Comparison of ENCODE assay signal across 15 mouse cellular contexts in genomic region chr11:5353032-5353431, GRCm38 (mm10).
"Had no signal": no experiment of that assay in that cellular context is flagged by ENCODE, and none has a peak within 500 bp of the region (broad histone marks: within the 10 kb centered on the region; RNA-seq: fewer than 3 reads in every experiment).

No protein-coding gene starts in this region.

- H3K27me3 ChIP-seq: limb, embryonic 15.5 days; liver, embryonic 12.5 days; neural tube, embryonic 12.5 days had no signal

- DNase-seq: kidney, adult 8-10 months; kidney, postnatal 10 days; layer of hippocampus, postnatal 36 days; midbrain, embryonic 14.5 days; retina, postnatal 1 day; right cerebral cortex, postnatal 4 days; spleen, adult 18-20 months; thymus, adult 18-20 months; thymus, postnatal 25 days had no signal

- H3K36me3 ChIP-seq: limb, embryonic 15.5 days; liver, embryonic 12.5 days; neural tube, embryonic 12.5 days had no signal

- H3K4me2 ChIP-seq: limb, embryonic 15.5 days; liver, embryonic 12.5 days; neural tube, embryonic 12.5 days had no signal

- H3K4me3 ChIP-seq: limb, embryonic 15.5 days; liver, embryonic 12.5 days; midbrain, embryonic 10.5 days; myocyte; neural tube, embryonic 12.5 days had no signal

- H3K27ac ChIP-seq: limb, embryonic 15.5 days; liver, embryonic 12.5 days; midbrain, embryonic 10.5 days; neural tube, embryonic 12.5 days had no signal

- H3K4me1 ChIP-seq: neural tube, embryonic 12.5 days had no signal

- H3K9ac ChIP-seq: limb, embryonic 15.5 days; liver, embryonic 12.5 days; neural tube, embryonic 12.5 days had no signal

- H3K9me3 ChIP-seq: limb, embryonic 15.5 days; liver, embryonic 12.5 days; neural tube, embryonic 12.5 days had no signal

- ATAC-seq: intestine, embryonic 16.5 days; liver, embryonic 12.5 days had no signal
